Comparison of ENCODE assay signal across 23 mouse cellular contexts in genomic region chr11:84117431-84117830, GRCm38 (mm10). TPM values are rescaled to one million over a fixed set of nuclear protein-coding genes. Genes with fewer than 3 reads are reported as not detected.
"Had no signal": no experiment of that assay in that cellular context is flagged by ENCODE, and none has a peak within 500 bp of the region (broad histone marks: within the 10 kb centered on the region; RNA-seq: fewer than 3 reads in every experiment).

No protein-coding gene starts in this region.

- H3K9me3 ChIP-seq: midbrain, embryonic 10.5 days; midbrain, embryonic 12.5 days; neural tube, embryonic 12.5 days; stomach, embryonic 15.5 days had no signal

- H3K4me2 ChIP-seq: lung, embryonic 14.5 days; midbrain, embryonic 12.5 days; neural tube, embryonic 12.5 days; stomach, embryonic 15.5 days had no signal

- H3K27ac ChIP-seq: midbrain, embryonic 10.5 days; midbrain, embryonic 12.5 days; neural tube, embryonic 12.5 days; stomach, embryonic 15.5 days; stomach, postnatal 0 days had no signal

- H3K4me1 ChIP-seq: midbrain, embryonic 12.5 days; neural tube, embryonic 12.5 days had no signal

- ATAC-seq: midbrain, embryonic 16.5 days had no signal

- H3K4me3 ChIP-seq: midbrain, embryonic 10.5 days; midbrain, embryonic 12.5 days; myocyte; neural tube, embryonic 12.5 days; stomach, embryonic 15.5 days had no signal

- H3K27me3 ChIP-seq: midbrain, embryonic 12.5 days; neural tube, embryonic 12.5 days; stomach, embryonic 15.5 days had no signal

- DNase-seq: lung, adult 18-20 months; lung, embryonic 14.5 days; lung, postnatal 10 days; lung, postnatal 4 days; midbrain, embryonic 14.5 days; right cerebral cortex, postnatal 14 days; thymus, adult 2 months; thymus, postnatal 25 days; thymus, postnatal 4 days had no signal

- H3K9ac ChIP-seq: lung, embryonic 14.5 days; midbrain, embryonic 12.5 days; neural tube, embryonic 12.5 days; stomach, embryonic 15.5 days had no signal

RNA-seq across cellular contexts. Expression of gene Dusp14, which starts 48.4 kb away (rescaled TPM):
- total RNA-seq: megakaryocyte-erythroid progenitor cell, adult 5-6 weeks had no signal

RNA-seq across cellular contexts. Expression of gene Gm11437, which starts 49.8 kb away (rescaled TPM):
- total RNA-seq: megakaryocyte-erythroid progenitor cell, adult 5-6 weeks; neutrophil, adult 5-6 weeks had no signal
- polyA plus RNA-seq: liver, embryonic 16.5 days; lung, embryonic 14.5 days; lung, embryonic 16.5 days; midbrain, embryonic 10.5 days; midbrain, embryonic 12.5 days; myocyte; neural tube, embryonic 12.5 days; spleen, adult 2 months; stomach, embryonic 15.5 days; stomach, postnatal 0 days; testis, adult 2 months; thymus, adult 2 months; urinary bladder, adult 2 months had no signal
